9 mouse cellular contexts compared by ENCODE assay signal in the genomic region with DNA sequence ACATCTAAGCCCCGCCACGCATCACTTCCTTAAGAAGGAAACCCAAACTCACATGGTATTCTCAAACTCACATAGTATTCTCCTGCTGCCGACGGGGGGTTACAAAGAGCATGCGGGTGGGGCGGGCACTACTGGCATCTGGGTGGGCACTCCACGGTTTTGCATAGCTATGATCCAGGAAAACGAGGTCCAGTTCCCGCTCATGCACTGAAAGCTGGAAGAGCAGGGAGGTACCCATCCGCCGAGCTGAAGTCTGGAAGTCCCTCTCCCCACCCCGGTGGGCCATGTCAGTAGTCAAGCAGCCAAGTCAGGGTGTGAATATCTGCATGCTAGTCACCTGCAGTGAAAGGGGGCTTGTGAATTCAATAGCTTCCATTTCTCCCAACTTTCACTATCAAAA. TPM values are rescaled to one million over a fixed set of nuclear protein-coding genes. Genes with fewer than 3 reads are reported as not detected.
A peak's percentile ranks its signal among the peaks of the same experiment; 100 is the strongest.
DNase-seq lines count a peak whose midpoint lies in the region; ATAC-seq and TF ChIP-seq lines count a peak whose summit lies in the region.
"Had no signal": no experiment of that assay in that cellular context is flagged by ENCODE, and none has a peak within 500 bp of the region (broad histone marks: within the 10 kb centered on the region; RNA-seq: fewer than 3 reads in every experiment).

No protein-coding gene starts in this region.

- no peak for ATAC-seq in lung, postnatal 0 days
- no peak for ATAC-seq in embryonic facial prominence, embryonic 12.5 days (ENCODE audit: insufficient number of reproducible peaks, insufficient read depth, low FRiP score, low TSS enrichment)
- 0 out of 2 replicates have a peak, but pooled peaks have one; percentile 25 for ATAC-seq in hindbrain, postnatal 0 days
- ATAC-seq in midbrain, embryonic 14.5 days (ENCODE audit: low FRiP score, low TSS enrichment), result no peak

- TF ChIP-seq CTCF in lung, postnatal 0 days (IDR thresholded peaks at IDR 0.05), result no peak
- TF ChIP-seq CTCF in hindbrain, postnatal 0 days (IDR thresholded peaks at IDR 0.05; ENCODE audit: low read depth), result no peak

- H3K27me3 ChIP-seq in lung, postnatal 0 days (replicated peaks; ENCODE audit: insufficient read depth, low read length), result no peaks in the 10 kb centered on the region
- H3K27me3 ChIP-seq in embryonic facial prominence, embryonic 12.5 days, result no peaks in the 10 kb centered on the region
- H3K27me3 ChIP-seq in hindbrain, postnatal 0 days (ENCODE audit: insufficient read depth, low read length), result no peaks in the 10 kb centered on the region
- no peaks in the 10 kb centered on the region for H3K27me3 ChIP-seq in midbrain, embryonic 14.5 days (ENCODE audit: control insufficient read depth, insufficient read depth, low read length)

- H3K4me2 ChIP-seq in lung, postnatal 0 days (replicated peaks; ENCODE audit: low read depth, low read length), result peak overlapping the region; percentile 71
- peak overlapping the region; percentile 73 for H3K4me2 ChIP-seq in embryonic facial prominence, embryonic 12.5 days (replicated peaks)
- peak overlapping the region; percentile 85 for H3K4me2 ChIP-seq in hindbrain, postnatal 0 days (ENCODE audit: low read depth, low read length)
- peak overlapping the region; percentile 78 for H3K4me2 ChIP-seq in midbrain, embryonic 14.5 days (ENCODE audit: low read length)

- no peak overlapping the region for H3K27ac ChIP-seq in lung, postnatal 0 days (ENCODE audit: low read length)
- H3K27ac ChIP-seq in embryonic facial prominence, embryonic 12.5 days, result no peak overlapping the region
- H3K27ac ChIP-seq in hindbrain, postnatal 0 days, result no peak overlapping the region
- no peak overlapping the region for H3K27ac ChIP-seq in midbrain, embryonic 14.5 days (replicated peaks; ENCODE audit: low read depth, low read length)

- no peak for TF ChIP-seq EP300 in lung, postnatal 0 days (IDR thresholded peaks at IDR 0.05)

- H3K4me3 ChIP-seq in lung, postnatal 0 days (ENCODE audit: low read depth, low read length), result peak overlapping the region; percentile 90
- H3K4me3 ChIP-seq in embryonic facial prominence, embryonic 12.5 days, result peak overlapping the region; percentile 91
- peak overlapping the region; percentile 95 for H3K4me3 ChIP-seq in hindbrain, postnatal 0 days (ENCODE audit: low read length)
- H3K4me3 ChIP-seq in midbrain, embryonic 14.5 days (replicated peaks; ENCODE audit: low read depth, low read length), result peak overlapping the region; percentile 77

- H3K4me1 ChIP-seq in lung, postnatal 0 days (ENCODE audit: insufficient read depth, low read depth, low read length), result peaks cover 7% of the 10 kb centered on the region; the same call in 1 of the 2 replicates
- peaks cover 14% of the 10 kb centered on the region for H3K4me1 ChIP-seq in embryonic facial prominence, embryonic 12.5 days
- H3K4me1 ChIP-seq in hindbrain, postnatal 0 days (ENCODE audit: insufficient read depth, low read length), result peaks cover 6% of the 10 kb centered on the region; the same call in 1 of the 2 replicates
- peaks cover 11% of the 10 kb centered on the region for H3K4me1 ChIP-seq in midbrain, embryonic 14.5 days (ENCODE audit: control insufficient read depth, insufficient read depth, low read length)

- H3K9me3 ChIP-seq in lung, postnatal 0 days (ENCODE audit: low read length), result no peaks in the 10 kb centered on the region
- H3K9me3 ChIP-seq in embryonic facial prominence, embryonic 12.5 days, result no peaks in the 10 kb centered on the region
- H3K9me3 ChIP-seq in hindbrain, postnatal 0 days (ENCODE audit: low read length), result no peaks in the 10 kb centered on the region
- no peaks in the 10 kb centered on the region for H3K9me3 ChIP-seq in midbrain, embryonic 14.5 days (ENCODE audit: control insufficient read depth, low read length)

- peak; percentile 6 for DNase-seq in lung, postnatal 0 days (ENCODE audit: low spot score)
- no peak for DNase-seq in lung, postnatal 36 days
- no peak for DNase-seq in hindbrain, postnatal 0 days (ENCODE audit: low spot score)
- no peak for DNase-seq in midbrain, embryonic 14.5 days
- no peak for DNase-seq in gastrocnemius, adult 18-20 months (ENCODE audit: low spot score)
- DNase-seq in layer of hippocampus, adult 18-20 months (ENCODE audit: low spot score in 2 of 2), result no peak
- DNase-seq in spleen, adult 12 weeks (ENCODE audit: low spot score), result no peak

- no peak overlapping the region; the same call in 1 of the 2 replicates for H3K9ac ChIP-seq in lung, postnatal 0 days (replicated peaks; ENCODE audit: low read depth)
- H3K9ac ChIP-seq in embryonic facial prominence, embryonic 12.5 days, result peak overlapping the region; percentile 96
- peak overlapping the region; percentile 95; the same call in 1 of the 2 replicates for H3K9ac ChIP-seq in hindbrain, postnatal 0 days (replicated peaks; ENCODE audit: low read length)
- H3K9ac ChIP-seq in midbrain, embryonic 14.5 days (replicated peaks; ENCODE audit: low read length), result peak overlapping the region; percentile 86; the same call in 1 of the 2 replicates

- WGBS in lung, postnatal 0 days, result 37% methylated on average over 12 of the region's 12 CpGs
- 61% methylated on average over 12 of the region's 12 CpGs for WGBS in embryonic facial prominence, embryonic 12.5 days
- 37% methylated on average over 12 of the region's 12 CpGs for WGBS in hindbrain, postnatal 0 days
- 54% methylated on average over 12 of the region's 12 CpGs for WGBS in midbrain, embryonic 14.5 days

- H3K36me3 ChIP-seq in lung, postnatal 0 days (ENCODE audit: insufficient read depth, low read length), result no peaks in the 10 kb centered on the region
- H3K36me3 ChIP-seq in embryonic facial prominence, embryonic 12.5 days, result peaks cover 33% of the 10 kb centered on the region
- peaks cover 5% of the 10 kb centered on the region; the same call in 1 of the 2 replicates for H3K36me3 ChIP-seq in hindbrain, postnatal 0 days (ENCODE audit: insufficient read depth, low read length)
- H3K36me3 ChIP-seq in midbrain, embryonic 14.5 days (ENCODE audit: control insufficient read depth, insufficient read depth, low read length), result peaks cover 25% of the 10 kb centered on the region

RNA-seq across cellular contexts. Expression of gene Kansl3, which starts 1.3 kb away (rescaled TPM):
- polyA plus RNA-seq in lung, postnatal 0 days (2015; fragmentation: Nextera tagmentation; extraction: Ambion mirVana), result 21.3 and 23.5 TPM in 2 replicates
- polyA plus RNA-seq in embryonic facial prominence, embryonic 12.5 days (2016; fragmentation: Nextera tagmentation; extraction: Ambion mirVana), result 54.1 and 58.7 TPM in 2 replicates
- total RNA-seq in hindbrain, postnatal 0 days (2014; rRNA removed), result 60.0 and 60.4 TPM in 2 replicates
- polyA plus RNA-seq in hindbrain, postnatal 0 days (2015; fragmentation: Nextera tagmentation; extraction: Ambion mirVana), result 29.6 and 31.5 TPM in 2 replicates
- polyA plus RNA-seq in midbrain, embryonic 14.5 days (2014; fragmentation: Nextera tagmentation; extraction: Ambion mirVana), result 30.3 and 39.7 TPM in 2 replicates
- total RNA-seq in gastrocnemius, adult 18-20 months (2021), result 10 to 100 TPM; 31.9 to 40.6 TPM
- 10 to 100 TPM; 71.2 to 76.0 TPM for total RNA-seq in layer of hippocampus, adult 18-20 months (2021)

RNA-seq across cellular contexts. Expression of gene Fer1l5, which starts 4.4 kb away (rescaled TPM):
- 0.18 and 0.26 TPM in 2 replicates for polyA plus RNA-seq in lung, postnatal 0 days (2015; fragmentation: Nextera tagmentation; extraction: Ambion mirVana)
- 1.3 and 2.1 TPM in 2 replicates for polyA plus RNA-seq in embryonic facial prominence, embryonic 12.5 days (2016; fragmentation: Nextera tagmentation; extraction: Ambion mirVana)
- not detected in 2 replicates for total RNA-seq in hindbrain, postnatal 0 days (2014; rRNA removed)
- 0.73 and 1.2 TPM in 2 replicates for polyA plus RNA-seq in hindbrain, postnatal 0 days (2015; fragmentation: Nextera tagmentation; extraction: Ambion mirVana)
- polyA plus RNA-seq in midbrain, embryonic 14.5 days (2014; fragmentation: Nextera tagmentation; extraction: Ambion mirVana), result 2.0 and 2.1 TPM in 2 replicates
- total RNA-seq in gastrocnemius, adult 18-20 months (2021), result not detected
- total RNA-seq in layer of hippocampus, adult 18-20 months (2021), result not detected
- total RNA-seq: heart, postnatal 10 days had no signal
